Mouse (Mus musculus) layer of hippocampus, postnatal 36 days (tissue): ENCODE measurements around the gene Rgs11. TPM values are rescaled to one million over a fixed set of nuclear protein-coding genes. Genes with fewer than 3 reads are reported as not detected.

Source experiments
- DNase-seq, 2 experiments: peaks; one replicate each; pipeline ENCODE4 v3.0.0; 2022
- total RNA-seq, 2 experiments: library from RNA; stranded (reverse); gene quantifications; 2 replicates each; pipeline ENCODE4 v1.2.3; 2021

Gene Rgs11
- total RNA-seq, 2 experiments from 2014 or later: 46.5 to 48.8 TPM

GRCm38 (mm10) chr17:26232863-26233262, 30.1 kb downstream of the Rgs11 start:
- no peak for DNase-seq

- DNase-seq: no peak
These were observed 31.6 kb downstream of the Rgs11 start for GRCm38 (mm10) chr17:26234386-26234785.

GRCm38 (mm10) chr17:26235077-26235815, 32.5 kb downstream of the Rgs11 start:
- no peak for DNase-seq

GRCm38 (mm10) chr17:26237667-26238066, 34.9 kb downstream of the Rgs11 start:
- no peak for DNase-seq

DNA sequence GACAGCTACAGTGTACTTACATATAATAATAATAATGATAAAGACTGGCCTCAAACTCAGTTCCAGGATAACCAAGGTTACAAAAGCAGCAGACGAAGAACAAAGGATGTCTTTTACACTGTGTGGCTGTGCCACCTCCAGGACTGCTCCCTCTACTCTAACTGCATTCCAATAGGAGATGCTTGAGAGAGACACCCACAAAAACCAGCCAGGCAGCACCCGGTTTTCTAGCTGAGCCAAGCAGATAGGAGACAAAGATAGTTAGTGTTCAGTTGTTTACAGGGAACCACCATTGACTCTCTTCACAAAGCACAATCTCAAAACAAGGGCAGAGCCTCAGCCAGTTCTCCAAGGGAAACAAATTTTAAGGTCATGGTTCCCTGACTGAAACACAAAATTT, 36.8 kb downstream of the Rgs11 start:
- DNase-seq: no peak

DNA sequence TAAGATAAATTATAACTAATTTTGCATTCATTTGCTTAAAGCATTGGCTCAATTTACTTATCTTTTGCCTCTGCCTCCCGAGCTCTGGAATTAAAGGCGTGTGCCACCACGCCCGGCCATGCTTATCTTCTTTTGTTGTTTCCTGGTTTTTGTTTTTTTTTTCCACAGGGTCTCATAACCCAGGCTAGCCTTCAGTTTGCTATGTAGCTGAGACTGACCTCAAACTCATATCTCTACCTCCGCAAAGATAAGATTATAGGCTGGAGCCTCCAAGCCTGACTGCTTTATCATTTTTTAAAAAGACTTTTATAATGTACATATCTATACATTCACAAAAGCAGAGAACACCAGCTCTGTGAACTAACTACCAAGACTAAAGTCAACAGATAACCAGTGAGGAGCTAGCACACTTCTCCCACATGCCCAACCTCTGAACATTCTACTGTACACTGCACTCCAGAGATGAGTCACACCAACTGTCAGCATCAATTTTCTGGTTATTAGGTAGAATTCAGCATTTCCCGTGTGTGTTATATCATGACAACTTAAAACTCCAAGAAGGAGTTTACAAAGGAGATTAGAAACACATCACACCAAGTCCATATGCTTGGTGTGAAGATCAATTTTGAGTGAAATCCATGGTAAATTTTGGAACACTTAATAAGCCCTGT, 37.5 kb downstream of the Rgs11 start:
- DNase-seq: no peak

DNA sequence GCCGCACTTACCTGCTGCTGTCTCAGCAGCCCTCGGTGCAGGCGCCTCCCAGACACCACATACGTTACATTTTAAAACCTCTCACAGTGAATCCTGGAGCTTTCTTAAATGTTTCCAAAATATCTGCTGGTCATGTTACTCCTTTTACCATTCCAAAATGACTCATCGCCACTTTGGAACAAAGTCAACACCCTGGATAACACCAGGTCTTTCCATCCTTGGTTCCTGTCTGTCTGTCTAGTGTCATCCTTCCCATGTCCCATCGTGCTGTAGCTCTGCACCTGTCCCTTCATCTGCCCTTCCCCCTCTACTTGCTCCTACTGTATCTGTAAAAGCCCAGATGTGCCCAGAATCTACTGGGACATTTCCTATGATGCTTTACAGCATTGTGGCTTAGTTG, 38.2 kb downstream of the Rgs11 start:
- no peak for DNase-seq

GRCm38 (mm10) chr17:26243471-26244100, 40.8 kb downstream of the Rgs11 start:
- no peak for DNase-seq

DNA sequence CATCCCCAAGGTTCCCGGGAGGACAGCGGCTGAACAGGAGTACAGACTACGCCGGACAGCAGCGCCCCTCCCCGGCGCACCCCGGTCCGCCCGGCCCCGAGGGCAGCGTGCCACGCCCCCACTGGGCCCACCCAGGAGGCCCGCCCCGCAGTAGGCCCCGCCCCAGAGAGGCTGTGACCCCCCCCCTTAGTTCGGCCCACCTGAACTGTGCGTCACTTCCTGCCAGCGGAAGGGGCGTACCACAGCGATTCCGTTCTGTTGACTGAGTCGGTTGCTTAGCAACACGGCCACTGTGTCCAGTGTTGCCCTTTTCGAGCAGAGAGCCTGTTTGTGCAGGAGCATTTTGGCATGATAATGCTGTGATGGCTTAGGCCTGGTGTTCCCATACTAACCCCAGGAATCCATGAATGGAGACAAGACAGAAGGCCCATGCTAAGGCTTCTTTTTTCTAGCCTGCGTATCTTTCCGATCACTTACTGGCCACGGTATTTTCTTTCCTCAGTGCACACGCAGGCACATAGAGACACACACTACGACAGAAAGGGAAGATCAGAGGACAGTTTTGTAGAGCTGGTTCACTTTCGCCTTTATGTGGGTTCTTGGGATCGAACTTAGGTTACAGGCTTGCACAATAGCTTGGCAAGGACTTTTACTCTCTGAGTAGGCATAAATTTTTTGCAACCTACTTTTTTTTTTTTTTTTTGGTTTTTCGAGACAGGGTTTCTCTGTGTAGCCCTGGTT, 41.5 kb downstream of the Rgs11 start, which contains the start of gene Fam234a:
Gene Fam234a, minus strand, starts transcription at position 142 of the 741 bp plus-strand sequence.
- peak; percentile 87 to 91 for DNase-seq

GRCm38 (mm10) chr17:26251886-26252538, 49.3 kb downstream of the Rgs11 start:
- no peak for DNase-seq

- DNase-seq: peak; percentile 96
These were observed 49.9 kb downstream of the Rgs11 start, which contains the start of gene Luc7l for GRCm38 (mm10) chr17:26252539-26253251. Gene Luc7l (plus strand): TSS chr17:26252896.

GRCm38 (mm10) chr17:26253399-26253798, 50.6 kb downstream of the Rgs11 start:
- no peak for DNase-seq

DNA sequence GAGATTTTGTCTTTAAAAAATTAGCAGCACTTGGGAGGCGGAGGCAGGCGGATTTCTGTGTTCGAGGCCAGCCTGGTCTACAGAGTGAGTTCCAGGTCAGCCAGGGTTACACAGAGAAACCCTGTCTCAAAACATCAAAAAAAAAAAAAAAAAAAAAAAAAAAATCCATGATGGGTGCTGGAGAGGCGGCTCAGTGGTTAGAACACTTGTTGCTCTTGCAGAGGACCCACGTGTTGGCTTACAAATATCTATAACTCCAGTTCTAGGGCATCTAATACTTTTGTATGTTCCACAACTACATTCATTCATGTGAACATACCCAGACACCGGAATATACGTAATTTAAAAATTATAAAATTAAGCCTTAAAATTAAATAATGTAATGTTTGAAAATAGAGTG, 52.6 kb downstream of the Rgs11 start:
- no peak for DNase-seq

Other genes with a start within 250 kb of the Rgs11 start
- gene Capn15, start 217.2 kb upstream of the Rgs11 start, total RNA-seq: 10 to 100 TPM; 52.5 to 60.2 TPM
- gene Rab11fip3, start 133.4 kb upstream of the Rgs11 start, total RNA-seq: 100 to 1,000 TPM in 1 of 2 experiments, 10 to 100 TPM in 1; 99.5 to 112 TPM
- 10 to 100 TPM; 25.5 to 26.5 TPM for gene Decr2, start 112.6 kb upstream of the Rgs11 start, total RNA-seq
- 1 to 10 TPM; 4.6 to 5.0 TPM for gene Nme4, start 107.3 kb upstream of the Rgs11 start, total RNA-seq
- 10 to 100 TPM; 10.8 to 11.9 TPM for gene Tmem8, start 89.7 kb upstream of the Rgs11 start, total RNA-seq
- gene Mrpl28, start 79.5 kb upstream of the Rgs11 start, total RNA-seq: 10 to 100 TPM; 64.5 to 66.3 TPM
- gene Axin1, start 64.3 kb upstream of the Rgs11 start, total RNA-seq: 10 to 100 TPM; 23.0 to 24.8 TPM
- gene Pdia2, start 3.9 kb upstream of the Rgs11 start, total RNA-seq: under 1 TPM in 1 of 2 experiments, not detected in 1; 0.57 TPM
- gene Arhgdig, start 4.8 kb downstream of the Rgs11 start, total RNA-seq: 10 to 100 TPM; 66.2 to 75.5 TPM
- 10 to 100 TPM; 14.2 to 17.9 TPM for gene Fam234a, start 41.3 kb downstream of the Rgs11 start, total RNA-seq
- 10 to 100 TPM; 90.0 to 93.2 TPM for gene Luc7l, start 49.9 kb downstream of the Rgs11 start, total RNA-seq
- gene Neurl1b, start 211.9 kb downstream of the Rgs11 start, total RNA-seq: 10 to 100 TPM; 76.7 to 80.8 TPM